Mouse (Mus musculus) heart, adult 2 months (tissue): Measurements from ENCODE around the gene Bloc1s3.

ENCODE experiments used
- CTCF ChIP-seq: fragments of 200-600 bp; IDR thresholded peaks from 2 replicates; pipeline ENCODE4 v1.8.1; 2022; ENCODE audit warnings: antibody characterized with exemption, mild to moderate bottlenecking, moderate library complexity
- POLR2A ChIP-seq: fragments of 200-500 bp; IDR thresholded peaks from 2 replicates; pipeline ENCODE4 v1.6.1; 2011; ENCODE audit warnings: mild to moderate bottlenecking, low read depth, low read length, control low read depth; ENCODE audit not compliant: insufficient read depth

DNA sequence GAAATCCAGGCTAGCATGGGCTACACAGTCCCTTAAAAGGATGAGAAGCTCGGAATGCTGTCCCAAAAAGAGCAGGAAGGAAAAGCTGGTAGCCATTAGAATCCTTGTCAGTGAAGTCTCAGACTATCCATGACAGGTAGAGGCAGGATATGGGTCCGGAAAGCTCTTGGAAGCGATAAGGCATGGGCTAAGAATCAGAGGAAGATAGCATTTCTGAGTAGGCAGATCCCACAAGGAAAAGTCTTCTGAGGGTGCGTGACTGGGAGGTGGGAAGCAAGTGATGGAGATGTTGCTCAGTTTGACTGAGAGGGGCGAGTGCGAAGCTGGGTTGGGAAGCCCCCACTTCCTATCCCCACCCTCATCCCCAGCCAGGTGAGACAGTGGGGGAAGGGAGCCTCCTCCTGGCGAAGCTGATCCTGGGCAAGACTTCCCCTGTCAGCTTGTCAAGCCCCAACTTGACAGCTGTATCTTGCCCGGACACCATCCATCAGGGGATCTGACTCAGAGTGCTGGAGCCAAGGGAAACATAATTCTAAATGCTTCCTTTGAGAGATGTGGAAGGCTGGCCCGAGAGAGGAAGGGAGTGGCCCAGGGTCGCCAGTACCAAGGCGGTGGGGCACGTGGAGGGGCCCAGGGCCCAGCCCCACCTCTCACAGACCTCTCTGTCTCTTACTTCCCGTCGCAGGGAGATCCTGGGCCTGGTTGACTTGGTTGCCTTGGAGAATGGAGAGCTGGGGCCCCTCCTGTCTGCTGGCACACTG lies 30.4 kb downstream of the Bloc1s3 start:
- TF ChIP-seq CTCF (no peak), POLR2A (no peak)
